In the genomic region with DNA sequence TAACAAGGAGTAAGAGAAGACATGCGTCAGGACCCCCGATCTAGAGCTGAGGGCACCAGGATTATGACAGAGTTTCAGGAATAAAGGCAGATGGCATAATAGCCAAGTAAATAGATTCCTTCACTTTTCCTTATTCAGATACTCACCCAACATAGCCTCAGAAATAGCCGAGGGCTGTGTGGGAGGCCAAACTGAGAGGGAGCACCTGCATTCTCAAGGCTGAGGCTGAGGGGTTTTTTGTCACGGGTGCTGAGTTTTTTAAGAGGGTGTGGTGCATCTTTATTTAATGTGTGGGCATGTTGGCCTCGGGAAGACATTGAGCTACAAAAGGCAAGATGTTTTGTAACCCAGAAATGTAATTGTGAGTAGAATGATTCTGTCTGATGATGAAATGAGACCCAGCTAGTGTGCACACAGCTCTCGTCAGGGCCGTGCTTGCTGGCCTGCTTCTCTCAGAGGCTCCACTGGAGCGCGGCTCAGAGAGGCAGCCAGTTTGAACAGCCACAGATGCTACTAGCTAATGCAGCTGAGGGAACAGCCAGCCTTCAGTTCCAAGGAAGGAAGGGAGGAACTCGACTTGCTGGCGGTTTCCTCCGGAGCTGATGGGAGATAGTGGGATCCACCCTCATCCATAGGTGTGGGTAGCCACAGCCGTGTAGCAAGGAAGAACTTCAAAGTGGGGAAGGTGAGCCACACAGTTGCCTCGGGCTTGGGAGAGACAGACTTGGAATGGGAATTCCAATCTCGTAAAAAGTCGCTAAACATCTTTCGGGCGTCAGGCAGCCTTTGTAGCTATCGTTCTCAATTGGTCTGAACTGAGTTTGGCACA, we compare ENCODE assay signal across 14 mouse cellular contexts.
DNase-seq lines count a peak whose midpoint lies in the region; ATAC-seq and TF ChIP-seq lines count a peak whose summit lies in the region.
"Had no signal": no experiment of that assay in that cellular context is flagged by ENCODE, and none has a peak within 500 bp of the region (broad histone marks: within the 10 kb centered on the region; RNA-seq: fewer than 3 reads in every experiment).

No protein-coding gene starts in this region.

- peak; percentile 13 for DNase-seq in forebrain, postnatal 0 days
- no peak for DNase-seq in forebrain, embryonic 14.5 days (ENCODE audit: low spot score)
- DNase-seq in ES-E14 (ENCODE audit: low read depth, low spot score) = peak; percentile 51
- DNase-seq in layer of hippocampus, postnatal 10 days (ENCODE audit: low spot score in 2 of 2) = peak; percentile 40 to 45
- peak; percentile 21 for DNase-seq in midbrain, embryonic 14.5 days
- no peak for DNase-seq in ovary, postnatal 36 days (ENCODE audit: low spot score)
- no peak for DNase-seq in ovary, adult 18-20 months (ENCODE audit: low spot score)
- DNase-seq: cerebellum, postnatal 14 days had no signal

- H3K9me3 ChIP-seq in forebrain, postnatal 0 days (ENCODE audit: low read length) = no peaks in the 10 kb centered on the region
- no peaks in the 10 kb centered on the region for H3K9me3 ChIP-seq in forebrain, embryonic 14.5 days (replicated peaks; ENCODE audit: control insufficient read depth, low read length)
- H3K9me3 ChIP-seq in ES-E14 (ENCODE audit: control insufficient read depth, insufficient read depth, low read depth, low read length) = no peaks in the 10 kb centered on the region
- H3K9me3 ChIP-seq in midbrain, embryonic 14.5 days (ENCODE audit: control insufficient read depth, low read length) = no peaks in the 10 kb centered on the region
- H3K9me3 ChIP-seq in liver, embryonic 12.5 days (replicated peaks) = no peaks in the 10 kb centered on the region
- H3K9me3 ChIP-seq: limb, embryonic 13.5 days; neural tube, embryonic 13.5 days had no signal

- ATAC-seq in forebrain, postnatal 0 days = peak; percentile 34; the same call in 1 of the 2 replicates
- no peak for ATAC-seq in forebrain, embryonic 14.5 days
- ATAC-seq in midbrain, embryonic 14.5 days (ENCODE audit: low FRiP score, low TSS enrichment) = no peak
- no peak for ATAC-seq in liver, embryonic 12.5 days
- ATAC-seq: forebrain, embryonic 16.5 days; inflammation-experienced regulatory T-cells, adult 6 months had no signal

- no peaks in the 10 kb centered on the region for H3K4me1 ChIP-seq in forebrain, postnatal 0 days (ENCODE audit: insufficient read depth)
- no peaks in the 10 kb centered on the region for H3K4me1 ChIP-seq in forebrain, embryonic 14.5 days (ENCODE audit: control insufficient read depth, insufficient read depth, low read length)
- peaks cover 4 to 17% of the 10 kb centered on the region in 2 experiments; a peak in 1 of 4 replicates for H3K4me1 ChIP-seq in ES-E14 (ENCODE audit: control insufficient read depth in 2 of 2, insufficient read depth in 2 of 2, low read length in 2 of 2, poor library complexity in 1 of 2)
- no peaks in the 10 kb centered on the region for H3K4me1 ChIP-seq in midbrain, embryonic 14.5 days (ENCODE audit: control insufficient read depth, insufficient read depth, low read length)
- H3K4me1 ChIP-seq in liver, embryonic 12.5 days = no peaks in the 10 kb centered on the region
- H3K4me1 ChIP-seq: neural tube, embryonic 13.5 days had no signal

- TF ChIP-seq CTCF in forebrain, postnatal 0 days (IDR thresholded peaks at IDR 0.05; ENCODE audit: low read depth) = no peak

- no peak overlapping the region for H3K4me3 ChIP-seq in forebrain, postnatal 0 days (ENCODE audit: low read depth, low read length)
- no peak overlapping the region for H3K4me3 ChIP-seq in forebrain, embryonic 14.5 days (ENCODE audit: low read depth, low read length)
- no peak overlapping the region; a peak in 1 of 4 replicates for H3K4me3 ChIP-seq in ES-E14 (ENCODE audit: insufficient read depth in 1 of 2, low read depth in 1 of 2, low read length in 2 of 2, poor library complexity in 1 of 2, severe bottlenecking in 1 of 2)
- H3K4me3 ChIP-seq in midbrain, embryonic 14.5 days (replicated peaks; ENCODE audit: low read depth, low read length) = no peak overlapping the region
- H3K4me3 ChIP-seq in liver, embryonic 12.5 days = no peak overlapping the region
- H3K4me3 ChIP-seq: limb, embryonic 13.5 days; neural tube, embryonic 13.5 days had no signal

- 72% methylated on average over 19 of the region's 19 CpGs for WGBS in forebrain, postnatal 0 days
- 80% methylated on average over 19 of the region's 19 CpGs for WGBS in forebrain, embryonic 14.5 days
- 64% methylated on average over 19 of the region's 19 CpGs for whole genome bisulfite sequencing in midbrain, embryonic 14.5 days
- 74% methylated on average over 19 of the region's 19 CpGs for WGBS in liver, embryonic 12.5 days (ENCODE audit: insufficient replicate concordance)

- in situ Hi-C loops in ES-E14 (cut with MboI; ENCODE audit: low sequenced_read_pairs in 2 of 2, unreplicated experiment in 2 of 2) = no loop called here

- no peaks in the 10 kb centered on the region for H3K27me3 ChIP-seq in forebrain, postnatal 0 days (ENCODE audit: insufficient read depth, low read length)
- no peaks in the 10 kb centered on the region for H3K27me3 ChIP-seq in forebrain, embryonic 14.5 days (replicated peaks; ENCODE audit: control insufficient read depth, insufficient read depth, low read length)
- no peaks in the 10 kb centered on the region for H3K27me3 ChIP-seq in midbrain, embryonic 14.5 days (ENCODE audit: control insufficient read depth, insufficient read depth, low read length)
- H3K27me3 ChIP-seq in liver, embryonic 12.5 days (replicated peaks) = no peaks in the 10 kb centered on the region
- H3K27me3 ChIP-seq: limb, embryonic 13.5 days; neural tube, embryonic 13.5 days had no signal

- no peaks in the 10 kb centered on the region for H3K36me3 ChIP-seq in forebrain, postnatal 0 days (ENCODE audit: insufficient read depth)
- no peaks in the 10 kb centered on the region for H3K36me3 ChIP-seq in forebrain, embryonic 14.5 days (ENCODE audit: control insufficient read depth, insufficient read depth, low read length)
- H3K36me3 ChIP-seq in ES-E14 (ENCODE audit: control insufficient read depth, insufficient read depth, low read length, poor library complexity, severe bottlenecking) = no peaks in the 10 kb centered on the region
- H3K36me3 ChIP-seq in midbrain, embryonic 14.5 days (ENCODE audit: control insufficient read depth, insufficient read depth, low read length) = no peaks in the 10 kb centered on the region
- H3K36me3 ChIP-seq in liver, embryonic 12.5 days = no peaks in the 10 kb centered on the region
- H3K36me3 ChIP-seq: limb, embryonic 13.5 days; neural tube, embryonic 13.5 days had no signal

- H3K4me2 ChIP-seq in forebrain, postnatal 0 days (ENCODE audit: low read depth) = no peak overlapping the region
- H3K4me2 ChIP-seq in forebrain, embryonic 14.5 days (ENCODE audit: low read length) = no peak overlapping the region
- H3K4me2 ChIP-seq in midbrain, embryonic 14.5 days (ENCODE audit: low read length) = no peak overlapping the region
- H3K4me2 ChIP-seq in liver, embryonic 12.5 days = no peak overlapping the region
- H3K4me2 ChIP-seq: heart, embryonic 11.5 days; limb, embryonic 13.5 days; neural tube, embryonic 13.5 days had no signal

- no peak overlapping the region for H3K9ac ChIP-seq in forebrain, postnatal 0 days
- no peak overlapping the region for H3K9ac ChIP-seq in forebrain, embryonic 14.5 days (ENCODE audit: low read length)
- H3K9ac ChIP-seq in ES-E14 (ENCODE audit: insufficient read depth, low read depth, low read length, poor library complexity, severe bottlenecking) = no peak overlapping the region
- H3K9ac ChIP-seq in midbrain, embryonic 14.5 days (replicated peaks; ENCODE audit: low read length) = no peak overlapping the region
- no peak overlapping the region for H3K9ac ChIP-seq in liver, embryonic 12.5 days
- H3K9ac ChIP-seq: limb, embryonic 13.5 days; neural tube, embryonic 13.5 days had no signal

- H3K27ac ChIP-seq in forebrain, postnatal 0 days (ENCODE audit: low read depth, low read length) = no peak overlapping the region
- H3K27ac ChIP-seq in forebrain, embryonic 14.5 days (ENCODE audit: low read depth, low read length) = no peak overlapping the region
- H3K27ac ChIP-seq in ES-E14 (ENCODE audit: insufficient read depth, low read depth, low read length, poor library complexity, severe bottlenecking) = 0 out of 2 replicates have a peak overlapping the region, but pooled peaks have one; percentile 2
- H3K27ac ChIP-seq in midbrain, embryonic 14.5 days (replicated peaks; ENCODE audit: low read depth, low read length) = 0 out of 2 replicates have a peak overlapping the region, but pooled peaks have one; percentile 5
- no peak overlapping the region for H3K27ac ChIP-seq in liver, embryonic 12.5 days
- H3K27ac ChIP-seq: limb, embryonic 13.5 days; neural tube, embryonic 13.5 days had no signal

TF ChIP-seq in ES-E14, 5 proteins besides CTCF, POLR2A, EP300 and RAD21:
- TF ChIP-seq ZNF384 (IDR thresholded peaks at IDR 0.05; ENCODE audit: low read depth, low read length) = no peak
- no peak for TF ChIP-seq CHD2 (IDR thresholded peaks at IDR 0.05; ENCODE audit: low read depth, low read length)
- TF ChIP-seq ZC3H11A (IDR thresholded peaks at IDR 0.05; ENCODE audit: borderline replicate concordance, low read depth, low read length) = no peak
- TF ChIP-seq MAFK (IDR thresholded peaks at IDR 0.05; ENCODE audit: insufficient read depth, low read depth, low read length) = no peak
- TF ChIP-seq HCFC1 (IDR thresholded peaks at IDR 0.05; ENCODE audit: borderline replicate concordance, insufficient read depth, low read length) = no peak

Comparison
In these comparisons a context has a peak if more than half of its experiments do, and no peak if none do; other contexts are left out.
1. DNase-seq: peak in forebrain, postnatal 0 days (single experiment), ES-E14 (single experiment), layer of hippocampus, postnatal 10 days (2 of 2) and midbrain, embryonic 14.5 days (single experiment); none in forebrain, embryonic 14.5 days (single experiment), ovary, postnatal 36 days (single experiment) and ovary, adult 18-20 months (single experiment).
2. H3K27ac ChIP-seq: peak in ES-E14 (single experiment) and midbrain, embryonic 14.5 days (single experiment); none in forebrain, postnatal 0 days (single experiment), forebrain, embryonic 14.5 days (single experiment) and liver, embryonic 12.5 days (single experiment).